Mouse (Mus musculus): ENCODE measurements around the gene Map3k19. TPM values are rescaled to one million over a fixed set of nuclear protein-coding genes. Genes with fewer than 3 reads are reported as not detected.

Map3k19 gene
- total RNA-seq, 1 experiment from 2014 or later, result 0.69 TPM

GRCm38 (mm10) chr1:127773198-127773802 is 81.5 kb downstream of the Map3k19 start:
- ATAC-seq (replicated peaks in 1 of 2; ENCODE audit: insufficient read depth in 1 of 2, low FRiP score in 2 of 2, low TSS enrichment in 1 of 2, low read depth in 1 of 2, poor library complexity in 2 of 2, severe bottlenecking in 2 of 2), result peak in 1 of 2 experiments; percentile 13; a peak in 2 of 4 replicates

GRCm38 (mm10) chr1:127766741-127767140 is 88.1 kb downstream of the Map3k19 start:
- no peak for ATAC-seq (replicated peaks in 1 of 2; ENCODE audit: insufficient read depth in 1 of 2, low FRiP score in 2 of 2, low TSS enrichment in 1 of 2, low read depth in 1 of 2, poor library complexity in 2 of 2, severe bottlenecking in 2 of 2)

- ATAC-seq (replicated peaks in 1 of 2; ENCODE audit: insufficient read depth in 1 of 2, low FRiP score in 2 of 2, low TSS enrichment in 1 of 2, low read depth in 1 of 2, poor library complexity in 2 of 2, severe bottlenecking in 2 of 2), result peak; percentile 42 to 56; a peak in 2 of 4 replicates
Observed at GRCm38 (mm10) chr1:127765468-127765867, 89.4 kb downstream of the Map3k19 start.

Other genes starting within 250 kb of the Map3k19 start
- 1.6 TPM in 1 of 2 replicates, not detected in the other for gene Tmem163, start 175.5 kb downstream of the Map3k19 start, total RNA-seq (2017)
- 3.8 TPM in 1 of 2 replicates, not detected in the other for gene Acmsd, start 125.6 kb downstream of the Map3k19 start, total RNA-seq (2017)
- gene Ccnt2, start 80.9 kb downstream of the Map3k19 start, total RNA-seq (2017), result 53.3 and 56.6 TPM in 2 replicates
- 62.9 and 74.7 TPM in 2 replicates for gene Rab3gap1, start 13.7 kb upstream of the Map3k19 start, total RNA-seq (2017)
- gene Zranb3, start 248.0 kb upstream of the Map3k19 start, total RNA-seq (2017), result 21.4 and 23.0 TPM in 2 replicates
- 68.8 and 86.6 TPM in 2 replicates for gene R3hdm1, start 248.3 kb upstream of the Map3k19 start, total RNA-seq (2017)